Mouse (Mus musculus) thymus, postnatal 36 days (tissue): ENCODE results near the gene Rexo2.
"Not testable (repeated sequence)": the region's sequence is repeated elsewhere in the genome, so short reads cannot be mapped to it uniquely, and the experiment has no call there.

Experiments used
- DNase-seq, 2 experiments: peaks; one replicate each; pipeline ENCODE4 v3.0.0; 2022; ENCODE audit warnings: mixed read lengths in 2 of 2

Gene Rexo2

DNA sequence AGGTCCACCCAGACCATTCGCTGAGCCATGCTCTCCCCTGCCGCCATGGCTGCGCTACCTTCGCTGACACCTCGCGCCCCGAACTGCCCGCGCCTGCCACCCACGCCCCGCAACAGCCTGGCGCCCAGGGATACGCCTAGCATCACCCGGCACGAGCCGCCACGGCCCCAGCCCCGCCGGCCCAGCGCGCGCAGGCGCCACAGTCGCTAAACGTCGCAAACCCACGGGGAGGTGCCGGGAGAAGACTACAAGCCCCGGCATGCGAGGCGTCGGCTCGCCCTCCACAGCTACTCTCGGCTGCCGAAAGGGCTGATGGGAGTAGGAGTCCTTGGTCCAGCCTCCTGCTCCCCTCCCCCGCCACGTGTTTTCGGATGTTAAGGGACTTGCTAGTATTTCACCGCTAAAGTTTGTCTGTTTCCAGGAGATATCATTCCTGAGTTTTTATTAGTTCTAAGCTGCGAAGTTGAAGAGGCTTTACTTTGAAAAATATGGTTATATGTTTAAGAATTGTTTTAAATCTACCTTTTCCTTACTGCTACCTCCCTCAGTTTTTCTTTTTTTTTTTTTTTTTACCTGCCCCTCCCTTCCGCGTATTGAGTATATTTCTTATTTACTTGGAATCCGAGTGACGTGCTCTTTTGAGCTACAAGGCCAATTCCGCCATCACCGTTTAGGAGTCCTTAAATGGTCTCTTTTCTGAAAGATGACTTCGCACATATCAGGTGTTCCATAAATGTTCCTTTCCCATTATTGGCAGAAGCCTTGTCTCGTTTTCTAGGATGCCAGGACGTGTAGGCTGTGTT, at the start of gene Rexo2:
Gene Rexo2 (minus strand): TSS at position 213 of the 803 bp plus-strand sequence.
- DNase-seq, result peak; percentile 94 to 96

DNA sequence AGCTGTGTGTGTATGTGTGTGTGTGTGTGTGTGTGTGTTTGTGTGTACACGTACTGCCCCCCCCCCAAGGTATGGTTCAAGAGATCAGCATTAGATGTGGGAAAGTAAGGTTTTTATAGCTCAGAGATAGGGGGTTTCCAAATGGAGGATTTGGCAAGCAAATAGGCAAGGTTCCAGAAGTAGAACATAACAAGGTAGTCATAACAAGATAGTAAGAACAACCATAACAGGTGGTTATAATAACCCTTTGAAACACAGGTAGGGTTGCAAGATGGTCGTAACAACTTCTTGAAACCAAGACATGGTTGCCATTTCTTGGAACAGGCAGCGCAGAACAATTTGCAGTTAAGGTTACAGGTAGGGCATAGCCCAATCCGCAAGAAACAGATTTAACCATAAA, 46.1 kb upstream of the Rexo2 start:
- no peak for DNase-seq

DNA sequence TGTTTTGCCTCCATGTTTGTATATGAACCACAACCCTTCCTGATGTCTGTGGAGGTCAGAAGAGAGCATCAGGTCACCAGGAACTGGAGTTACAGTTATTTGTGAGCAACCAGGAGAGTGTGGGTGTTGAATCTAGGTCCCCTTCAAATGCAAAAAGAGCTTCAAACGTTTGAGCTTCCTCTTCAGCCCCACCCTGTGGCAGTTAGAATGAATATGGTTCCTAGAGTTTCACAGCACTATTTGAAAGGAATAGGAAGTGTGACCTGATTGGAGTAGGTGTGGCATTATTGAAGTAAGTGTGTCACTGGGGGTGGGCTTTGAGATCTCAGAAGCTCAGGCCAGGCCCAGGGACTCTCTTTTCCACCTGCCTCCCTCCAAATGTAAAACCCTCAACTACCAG, 45.1 kb upstream of the Rexo2 start:
- DNase-seq, result no peak

DNA sequence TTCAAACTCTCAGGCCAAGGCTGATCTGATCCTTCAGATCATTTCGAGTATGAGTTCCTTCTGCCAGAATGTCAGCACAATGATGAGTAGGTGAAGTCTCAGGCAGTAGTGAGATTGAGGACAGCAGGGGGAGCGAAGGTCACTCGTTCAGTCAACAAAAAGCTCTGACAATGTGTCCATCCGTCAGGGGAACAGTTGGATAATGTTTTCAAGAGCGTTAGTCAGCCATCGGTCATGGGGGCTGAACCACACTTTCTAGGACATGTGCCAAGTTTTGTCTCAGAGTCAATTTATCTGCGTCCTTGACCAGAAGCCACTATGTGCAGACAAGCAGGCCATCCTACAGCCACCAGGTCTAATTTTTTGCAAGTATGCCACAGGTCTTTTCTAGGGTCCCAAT, 40.0 kb upstream of the Rexo2 start:
- not testable (repeated sequence) for DNase-seq

DNA sequence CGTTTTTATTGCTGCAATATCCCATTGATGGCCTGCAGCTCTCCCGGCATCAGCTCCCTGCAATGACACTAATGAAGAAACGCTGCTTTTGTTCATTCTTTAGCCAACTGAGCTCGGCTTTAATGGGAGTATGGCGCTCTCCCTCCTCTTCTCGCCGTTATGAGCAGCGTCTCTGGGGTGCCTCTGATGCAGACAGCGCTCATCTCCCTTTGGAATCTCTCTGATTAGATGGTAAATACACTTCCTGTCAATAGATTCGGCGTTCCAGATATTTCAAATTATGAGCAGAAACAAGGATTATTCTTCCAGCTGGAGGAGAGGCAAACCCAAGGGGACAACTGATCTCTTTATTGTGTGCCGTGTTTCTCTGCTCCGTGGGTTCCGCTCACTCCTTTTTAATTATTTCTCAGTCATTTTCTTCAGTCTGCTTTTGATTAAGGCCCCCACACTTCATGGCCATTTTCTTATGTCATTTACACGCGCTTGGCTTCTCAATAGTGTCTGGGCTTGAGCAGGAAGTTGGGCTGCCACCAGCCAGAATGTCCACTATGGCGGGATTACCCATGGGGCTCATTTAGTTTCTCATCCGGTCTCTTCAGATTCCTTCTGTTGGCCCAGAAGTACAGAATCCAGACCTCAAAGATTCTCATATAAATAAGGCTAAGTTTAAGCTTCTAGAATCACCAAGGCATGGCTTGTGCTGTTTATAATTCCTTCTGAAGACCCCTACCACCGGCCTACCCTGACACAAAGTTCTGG, 37.1 kb upstream of the Rexo2 start:
- no peak for DNase-seq

DNA sequence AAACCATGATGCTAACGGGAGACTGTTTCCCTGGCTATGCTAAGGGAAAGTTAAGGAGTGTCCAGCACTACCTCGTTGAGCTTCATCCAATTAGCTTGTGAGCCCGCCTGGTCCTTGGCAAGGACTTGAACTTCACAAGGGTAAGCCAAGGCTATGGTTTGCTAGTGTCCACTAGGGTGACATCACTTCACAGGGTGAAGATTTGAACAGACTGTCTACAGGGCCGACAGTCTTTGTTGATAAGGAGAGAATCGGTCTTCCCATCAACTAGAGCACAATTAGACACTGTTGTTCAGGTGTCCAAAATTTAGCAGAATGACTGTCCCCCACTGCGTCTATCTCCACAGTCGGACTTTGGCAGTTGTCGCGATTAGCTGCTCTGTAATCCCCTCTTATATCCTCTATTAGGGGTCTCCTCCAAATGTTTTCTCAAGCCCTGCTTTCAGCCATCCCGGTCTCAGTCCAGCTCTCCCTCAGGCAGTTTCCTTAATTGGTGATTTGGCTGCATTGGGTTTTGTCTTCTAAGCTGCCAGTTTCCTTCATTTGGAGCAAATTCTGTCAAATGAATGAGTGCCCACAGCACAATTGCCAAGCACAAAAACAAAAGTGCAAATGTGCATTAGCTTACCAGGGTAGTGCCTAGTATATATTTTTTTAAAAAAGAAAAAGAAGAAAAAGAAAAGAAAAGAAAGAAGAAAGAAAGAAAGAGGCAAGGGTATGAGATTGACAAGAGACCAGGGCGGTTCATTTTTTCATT, 36.4 kb upstream of the Rexo2 start:
- no peak for DNase-seq

DNA sequence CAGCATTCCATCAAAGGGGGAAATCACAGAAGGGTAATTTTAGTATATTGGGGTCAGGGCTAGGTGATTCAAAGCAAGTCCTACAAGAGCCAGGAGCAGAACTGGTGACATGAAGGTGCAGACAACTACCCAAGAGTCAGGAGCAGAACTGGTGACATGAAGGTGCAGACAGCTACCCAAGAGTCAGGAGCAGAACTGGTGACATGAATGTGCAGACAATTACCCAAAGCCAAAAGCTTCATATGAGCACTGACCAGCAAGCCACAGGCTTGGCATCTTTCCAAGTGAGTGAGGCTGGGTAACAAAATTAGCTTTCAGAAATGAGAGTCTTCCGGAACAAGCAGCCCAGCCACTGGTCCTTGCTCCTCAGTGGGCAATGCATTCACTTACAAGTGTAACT, 34.9 kb upstream of the Rexo2 start:
- DNase-seq, result no peak

DNA sequence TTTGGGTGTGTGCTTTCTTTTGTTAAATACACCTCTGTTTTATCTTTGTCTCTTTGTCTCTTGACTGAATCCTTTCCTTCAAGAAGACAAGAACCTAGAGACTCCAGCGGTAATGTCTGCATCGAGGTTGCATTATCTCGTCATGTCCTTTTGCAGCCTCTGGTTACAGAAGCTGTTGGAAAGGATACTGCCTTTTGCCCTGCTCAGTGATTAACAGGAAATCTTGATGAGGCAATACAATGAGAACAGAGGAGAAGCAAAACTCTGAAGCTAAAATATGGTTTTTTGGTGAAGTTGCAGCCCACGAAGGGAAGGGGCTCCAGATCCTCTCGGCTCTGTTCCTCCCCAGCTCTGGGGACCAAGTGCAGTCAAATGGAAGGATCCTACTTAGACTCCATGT, 29.7 kb upstream of the Rexo2 start:
- DNase-seq, result no peak

DNA sequence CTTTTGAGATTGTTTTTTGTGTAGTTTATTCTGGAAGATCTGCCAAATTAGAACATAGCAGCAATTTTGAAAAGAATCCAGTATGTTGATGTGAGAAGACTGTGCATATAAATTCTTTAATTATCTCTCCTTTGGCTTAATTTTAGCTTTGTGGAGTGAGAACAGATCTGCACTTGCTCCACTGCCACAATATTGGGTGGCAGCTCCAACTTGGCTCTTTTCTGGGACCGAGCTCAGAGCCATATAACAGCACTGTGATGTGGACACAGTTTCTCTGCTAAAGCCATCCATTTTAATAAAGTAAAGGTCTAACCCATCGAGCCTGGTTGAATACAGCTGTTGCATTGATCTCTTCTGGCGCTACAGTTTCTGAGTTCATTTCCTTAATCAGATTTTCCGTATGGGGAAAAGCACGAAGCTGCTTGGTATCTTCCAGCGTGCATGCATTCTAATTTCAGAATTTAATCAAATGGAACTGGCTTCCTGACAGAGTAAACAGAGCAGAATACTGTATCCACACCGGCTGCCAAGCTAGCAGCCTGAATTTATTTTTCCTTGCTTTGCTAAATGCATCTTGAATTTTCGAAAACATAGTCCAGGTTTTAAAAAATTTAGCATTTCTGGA, 24.4 kb upstream of the Rexo2 start:
- no peak for DNase-seq

DNA sequence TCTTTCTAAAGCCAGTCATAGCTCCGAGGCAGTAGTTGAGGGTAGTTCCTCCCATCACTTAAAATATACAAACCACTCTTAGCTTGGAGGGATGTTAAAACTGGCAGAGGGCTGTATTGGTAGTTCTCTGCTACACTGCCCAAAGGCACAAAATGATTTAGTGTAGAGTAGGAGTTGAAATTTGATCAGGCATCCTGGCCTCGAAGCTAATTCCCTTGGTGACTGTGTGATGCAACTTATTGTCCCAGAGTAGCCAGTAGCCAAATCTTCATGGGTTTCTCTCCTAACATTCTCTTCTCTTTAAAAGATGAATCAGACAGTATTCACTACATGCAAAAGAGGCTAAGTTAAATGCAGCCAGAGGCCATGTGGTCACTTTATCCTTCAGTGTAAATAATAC, 22.6 kb upstream of the Rexo2 start:
- no peak for DNase-seq

DNA sequence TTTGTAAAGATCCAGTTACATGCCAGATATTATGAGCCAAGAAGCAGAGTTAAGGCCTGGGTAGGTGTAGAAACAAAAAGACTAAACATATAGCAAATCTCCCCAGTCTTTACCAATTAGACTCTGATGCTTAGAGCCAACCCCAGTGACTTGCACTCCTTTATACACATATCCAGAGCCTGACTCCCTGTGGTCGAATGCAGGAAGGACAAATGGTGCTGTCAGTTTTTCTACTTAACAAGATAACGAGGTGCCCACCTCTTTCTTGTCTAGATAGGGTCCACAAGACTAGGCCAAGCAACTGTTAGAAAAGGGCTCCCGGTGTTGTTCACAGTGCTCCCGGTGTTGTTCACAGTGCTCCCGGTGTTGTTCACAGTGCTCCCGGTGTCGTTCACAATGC, 20.8 kb upstream of the Rexo2 start:
- DNase-seq, result no peak

DNA sequence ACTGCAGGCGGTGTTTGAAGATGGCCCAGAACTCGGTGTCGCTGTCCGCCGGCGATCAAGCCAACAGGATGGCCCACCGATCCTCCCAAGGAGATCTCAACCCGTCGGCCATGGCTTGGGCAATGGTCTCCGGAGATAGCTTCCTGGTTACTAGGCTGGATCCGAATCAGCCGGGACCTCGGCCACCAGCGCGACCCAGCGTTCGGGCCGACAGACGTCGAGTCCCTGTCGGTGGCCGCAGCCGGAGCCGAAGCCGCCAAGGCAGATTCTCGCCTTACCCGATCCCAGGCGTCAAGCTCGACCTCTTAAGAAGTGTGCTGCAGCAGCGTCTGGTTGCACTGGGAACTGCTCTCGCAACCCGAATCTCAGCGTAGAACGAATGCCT, 15.1 kb upstream of the Rexo2 start:
- DNase-seq, result no peak

DNA sequence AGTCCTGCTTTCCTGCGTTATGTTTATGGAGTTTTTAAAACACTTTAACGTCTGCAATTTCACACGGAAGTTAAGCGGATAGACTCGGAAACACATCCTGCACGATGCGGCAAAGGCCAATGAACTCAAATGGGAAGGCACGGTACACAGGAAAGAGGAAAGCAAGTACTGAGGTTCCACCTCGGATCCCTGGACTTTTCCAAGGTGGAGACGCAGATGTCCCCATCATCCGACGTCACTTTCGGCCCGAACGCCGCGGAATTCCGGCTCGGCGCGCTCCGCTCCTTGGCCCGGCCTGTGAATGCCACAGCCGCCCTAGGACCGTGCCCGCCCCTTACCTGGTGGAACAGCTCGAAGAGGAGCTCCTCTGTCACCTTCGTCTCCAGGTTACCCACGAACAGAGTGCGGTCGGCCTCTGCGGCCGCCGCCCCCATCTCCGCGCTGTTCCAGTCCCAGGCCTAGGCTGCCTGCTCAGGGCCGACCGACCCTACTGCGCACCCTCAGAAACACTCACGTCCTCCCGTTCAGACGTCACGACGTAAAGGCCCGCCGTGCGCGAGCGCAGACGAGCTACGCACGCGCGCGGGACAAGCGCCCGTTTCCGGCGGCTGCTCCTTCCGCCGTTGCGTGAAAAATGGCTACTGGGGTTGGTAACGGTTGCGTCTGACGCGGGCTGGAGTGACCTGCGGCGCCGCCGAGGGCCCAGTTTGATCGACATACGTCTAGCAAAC, 14.6 kb upstream of the Rexo2 start, which contains the start of the genes Rbm7 and Gm5617:
Gene Rbm7 (minus strand): TSS at position 483 of the 731 bp plus-strand sequence.
Gene Gm5617 (plus strand): TSS at position 626 of the 731 bp plus-strand sequence.
- DNase-seq, result peak; percentile 90 to 94

DNA sequence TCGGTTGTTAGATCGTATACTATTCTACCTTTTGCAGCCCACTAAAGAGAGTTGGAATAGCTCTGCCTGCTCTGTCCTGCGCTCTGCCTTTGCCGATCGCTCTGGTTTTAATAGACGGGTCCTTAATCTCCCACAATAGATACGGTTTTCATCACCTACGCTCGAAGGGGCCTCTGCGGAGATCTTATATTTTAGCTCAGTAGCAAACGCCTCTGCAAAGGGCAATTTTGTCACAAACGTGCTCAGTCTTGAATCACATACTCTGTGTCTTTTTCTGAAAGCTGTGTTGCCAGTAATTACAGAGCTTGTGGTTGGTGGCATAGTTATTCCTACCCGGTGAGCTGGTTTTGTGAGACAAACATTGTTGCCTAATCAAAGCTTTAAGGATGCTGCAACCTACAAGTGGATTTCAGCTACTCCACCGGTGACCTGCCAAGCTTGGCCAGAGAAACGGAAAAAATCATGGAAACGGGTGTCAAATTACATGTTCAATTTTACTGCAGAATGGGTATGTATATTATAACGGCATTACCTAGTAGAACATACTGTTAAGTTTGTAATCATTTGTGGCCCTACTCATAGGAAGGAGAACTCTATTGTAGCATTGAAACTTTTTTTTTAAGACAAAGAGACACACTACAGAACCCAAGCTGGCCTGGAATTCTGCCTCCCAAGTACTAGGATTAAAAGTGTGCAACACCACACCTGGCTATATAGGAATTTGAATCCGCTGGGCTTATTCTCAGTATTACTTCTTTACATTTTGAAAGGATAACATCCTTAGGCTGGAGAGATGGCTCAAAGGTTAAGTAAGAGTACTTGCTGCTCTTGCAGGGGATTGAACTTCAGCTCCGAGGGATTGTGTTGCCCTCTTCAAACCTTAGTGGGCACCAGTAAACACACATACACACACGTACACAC, 1.1 kb upstream of the Rexo2 start:
- no peak for DNase-seq

DNA sequence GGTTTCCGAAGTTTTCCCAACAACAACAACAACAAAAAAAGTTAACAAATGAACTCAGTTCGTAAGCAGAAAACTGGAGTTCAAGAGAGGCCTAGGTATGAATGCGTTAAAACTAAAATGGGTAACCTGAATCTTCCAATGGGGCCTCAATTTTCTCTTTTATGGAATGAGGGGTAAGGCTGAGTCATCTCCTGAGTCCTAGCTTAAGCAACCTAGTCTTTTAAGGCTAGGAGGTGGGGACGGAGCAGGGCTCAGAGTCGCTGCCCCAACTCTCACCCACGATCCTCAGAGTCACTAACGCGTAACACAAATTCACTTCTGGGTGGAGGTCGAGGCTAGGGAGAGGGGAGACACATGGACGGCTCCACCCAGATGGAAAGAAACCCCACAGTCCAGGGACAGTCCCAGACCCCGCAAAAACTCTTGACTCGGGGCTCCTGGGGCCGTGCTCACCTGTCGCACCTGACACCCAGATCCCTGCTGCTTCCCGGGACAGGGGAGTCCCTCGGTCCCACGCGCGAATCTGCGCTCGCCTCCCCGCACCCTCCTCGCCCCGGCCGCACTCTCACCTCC, 499 bp downstream of the Rexo2 start:
- no peak for DNase-seq

DNA sequence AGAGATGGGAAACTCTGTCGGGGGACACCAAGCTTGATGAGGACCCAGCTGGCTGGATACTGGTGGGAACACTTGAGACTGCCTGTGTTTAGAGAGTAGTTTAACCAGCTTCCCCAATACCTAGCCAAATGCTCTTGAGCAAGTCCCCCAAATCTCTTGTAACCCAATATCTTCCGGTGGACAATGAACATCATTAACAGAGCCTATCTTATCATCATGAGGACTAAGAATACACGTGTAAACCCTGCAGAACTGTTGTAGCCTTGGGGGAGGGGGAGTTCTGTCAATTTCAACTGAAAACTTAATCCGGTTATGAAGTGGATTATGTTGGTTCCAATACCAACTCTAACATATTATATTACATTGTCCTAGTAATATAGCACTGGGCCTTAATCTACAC, 1.6 kb downstream of the Rexo2 start:
- no peak for DNase-seq

DNA sequence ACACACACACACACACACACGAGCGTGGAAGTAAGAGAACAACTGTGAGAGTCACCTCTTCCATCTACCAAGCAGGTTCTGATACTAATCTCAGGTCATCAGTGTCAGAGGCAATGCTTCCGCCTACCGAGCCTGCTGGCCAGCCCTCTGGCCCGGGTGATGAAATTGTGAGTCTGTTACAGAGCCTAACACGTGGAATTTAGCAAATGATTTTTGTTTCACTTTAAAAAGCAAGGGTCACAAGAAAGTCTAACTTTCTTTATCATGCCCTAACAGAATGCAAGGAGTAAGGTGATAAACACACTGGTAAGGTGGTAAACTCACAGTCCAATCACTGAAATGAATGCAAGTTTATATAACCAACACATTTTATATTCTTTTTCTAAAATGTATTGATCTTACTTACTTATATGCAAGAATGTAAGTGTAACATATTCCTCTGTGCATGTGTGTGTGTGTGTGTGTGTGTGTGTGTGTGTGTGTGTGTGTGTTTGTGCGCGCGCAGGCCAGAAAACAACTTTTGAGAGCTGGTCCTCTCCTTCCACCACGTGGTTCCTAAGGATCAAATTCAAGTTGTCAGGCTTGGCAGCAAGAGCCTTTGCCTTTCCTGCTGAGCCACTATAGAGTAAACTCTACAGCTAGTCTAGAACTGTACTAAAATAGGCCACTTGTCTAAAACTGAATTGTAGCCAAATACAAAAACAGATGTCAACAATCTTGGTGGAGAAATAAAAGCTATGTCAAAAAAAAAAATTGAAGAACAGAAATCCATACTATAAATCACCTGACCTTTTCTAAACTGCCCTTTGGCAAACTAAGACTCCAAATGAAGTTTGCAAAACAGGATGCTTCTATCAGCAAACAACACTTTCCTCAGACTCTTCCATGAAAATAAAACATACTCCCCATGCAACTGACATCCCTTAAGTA, 3.9 kb downstream of the Rexo2 start:
- DNase-seq, result no peak

DNA sequence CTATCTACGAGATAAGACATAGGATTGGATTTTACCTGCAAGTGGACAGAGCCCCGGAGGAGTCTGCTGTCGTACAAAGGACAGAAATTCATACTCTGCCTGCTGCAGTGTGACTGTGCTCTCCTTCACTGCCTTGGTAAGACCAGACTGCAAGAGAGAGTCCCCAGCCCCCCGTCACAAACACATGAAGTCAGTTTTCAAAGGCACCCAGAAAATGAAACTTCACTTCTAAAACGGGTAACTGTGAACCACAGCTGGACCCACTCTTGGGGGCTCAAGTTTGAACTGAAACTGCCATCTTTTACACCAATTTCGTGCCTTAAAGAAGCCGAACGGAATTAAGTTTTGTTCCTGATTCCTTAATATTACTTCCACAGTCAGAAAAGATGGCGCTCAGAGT, 6.1 kb downstream of the Rexo2 start:
- no peak for DNase-seq

DNA sequence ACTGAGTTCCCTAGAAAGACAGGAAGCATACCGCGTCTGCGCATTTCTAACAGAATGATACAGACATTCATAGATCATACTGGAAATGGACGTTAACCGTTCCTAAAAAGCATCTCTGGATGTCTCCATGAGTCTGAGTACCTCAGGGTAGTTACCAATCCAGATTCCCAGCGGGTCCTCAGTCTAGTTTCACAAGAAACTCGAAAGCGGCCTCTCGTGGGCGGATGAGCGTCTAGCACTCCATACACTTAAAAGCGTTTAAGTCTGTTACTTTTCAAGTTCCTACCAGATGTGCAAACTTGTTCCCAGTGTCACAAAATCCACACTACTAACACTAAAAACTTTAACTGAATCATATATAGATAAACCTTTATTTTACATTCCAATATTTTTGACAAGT, 7.3 kb downstream of the Rexo2 start:
- DNase-seq, result no peak
